Mouse (Mus musculus): ENCODE measurements at regions not wholly inside any gene's neighbourhood (a gene's known extent, or its start where the extent isn't known, plus 50 kb on each side); places are given as distances from the start of the nearest gene placed in this dataset.
A peak's percentile ranks its signal among the peaks of the same experiment; 100 is the strongest.

DNA sequence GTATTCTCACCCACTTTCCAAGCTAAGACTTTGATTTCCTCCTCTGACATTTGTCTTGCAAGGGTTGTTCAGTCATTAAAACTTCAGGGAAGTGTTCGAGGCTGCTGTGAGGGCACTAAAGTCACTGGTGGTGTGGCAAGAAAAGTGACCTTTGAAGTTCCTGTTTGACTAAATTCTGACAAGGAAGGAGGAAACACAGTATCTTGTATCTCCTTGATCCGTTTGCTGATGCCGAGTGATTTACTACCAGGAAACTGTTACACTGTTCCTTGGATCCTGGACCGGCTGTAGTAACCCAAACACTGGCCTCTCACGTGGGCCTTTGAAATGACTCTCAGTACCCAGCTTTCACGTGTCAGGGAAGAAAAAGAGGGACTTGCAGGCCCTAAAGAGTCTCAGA, 53.5 kb upstream of the Ralgapa2 start:
- ATAC-seq, result no peak

DNA sequence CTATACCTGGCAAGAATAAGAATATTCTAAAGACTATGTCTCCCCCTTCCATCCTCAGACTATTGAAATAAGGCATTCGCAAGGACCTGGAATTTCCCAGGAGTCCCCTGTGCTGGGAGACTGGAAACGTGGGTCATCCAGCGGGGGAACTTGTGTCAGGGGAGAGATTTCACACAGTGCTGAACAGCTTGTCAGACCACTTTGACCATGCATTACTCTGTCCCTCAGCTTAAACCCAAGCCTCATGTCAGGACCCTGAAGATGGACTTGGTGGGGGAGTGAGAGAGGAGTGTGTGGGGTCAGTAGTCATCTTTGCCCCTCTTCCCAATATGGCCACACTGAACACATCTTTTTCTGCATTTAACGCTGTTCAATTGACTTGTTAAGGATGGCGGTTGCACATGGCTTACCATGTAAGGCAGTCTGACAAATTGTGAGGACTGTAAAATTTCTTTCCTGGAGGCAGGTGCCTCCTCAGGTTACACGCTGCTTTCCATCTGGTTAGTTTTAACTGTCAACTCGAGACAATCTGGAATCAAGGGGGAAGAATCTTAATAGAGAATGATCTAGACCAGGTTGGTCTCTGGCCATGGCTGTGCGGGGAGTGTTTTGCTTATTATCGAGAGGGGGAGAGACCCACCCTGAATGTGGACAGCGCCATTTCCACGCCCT, 56.2 kb upstream of the Ralgapa2 start:
- ATAC-seq, result no peak

- no peak for ATAC-seq
These were observed 58.9 kb upstream of the Ralgapa2 start for GRCm38 (mm10) chr2:146571036-146571435.

GRCm38 (mm10) chr2:146571857-146572256, 59.7 kb upstream of the Ralgapa2 start:
- ATAC-seq, result no peak

DNA sequence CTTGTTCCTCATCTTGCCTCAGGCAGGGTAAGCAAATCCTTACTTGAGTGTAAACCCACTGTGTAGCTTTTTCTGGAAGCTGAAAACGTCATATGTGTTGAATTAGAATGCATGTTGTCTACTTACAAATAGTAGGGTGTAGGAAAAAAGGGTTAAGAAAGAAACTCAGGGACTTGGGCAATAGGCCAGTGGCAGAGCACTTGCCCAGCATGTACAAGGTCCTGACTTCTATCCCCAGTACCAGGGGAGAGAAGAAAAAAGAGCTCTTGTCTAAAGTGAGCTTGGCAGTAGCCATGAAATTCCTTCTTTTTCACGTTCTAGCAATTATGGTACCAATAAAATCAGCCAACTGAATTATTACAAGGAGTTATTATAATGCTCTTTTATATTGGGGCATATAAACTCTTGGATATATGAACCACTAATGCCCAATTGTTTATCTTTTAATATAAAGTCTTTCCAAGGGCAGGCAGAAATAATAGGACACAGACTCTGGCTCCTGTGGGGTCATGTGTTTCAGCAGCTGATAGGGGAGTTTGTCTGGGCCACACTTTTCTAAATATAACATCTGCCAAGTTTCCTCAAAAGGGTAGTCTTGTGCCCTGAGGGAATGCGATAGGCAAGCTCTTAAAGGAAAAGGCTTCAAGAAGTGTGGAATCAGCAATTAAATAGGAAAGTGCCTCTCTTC, 63.6 kb upstream of the Ralgapa2 start:
- no peak for ATAC-seq

- ATAC-seq, result no peak
These were observed 64.3 kb upstream of the Ralgapa2 start for GRCm38 (mm10) chr2:146576298-146576905.

GRCm38 (mm10) chr2:146577096-146577495, 65.0 kb upstream of the Ralgapa2 start:
- ATAC-seq, result no peak

DNA sequence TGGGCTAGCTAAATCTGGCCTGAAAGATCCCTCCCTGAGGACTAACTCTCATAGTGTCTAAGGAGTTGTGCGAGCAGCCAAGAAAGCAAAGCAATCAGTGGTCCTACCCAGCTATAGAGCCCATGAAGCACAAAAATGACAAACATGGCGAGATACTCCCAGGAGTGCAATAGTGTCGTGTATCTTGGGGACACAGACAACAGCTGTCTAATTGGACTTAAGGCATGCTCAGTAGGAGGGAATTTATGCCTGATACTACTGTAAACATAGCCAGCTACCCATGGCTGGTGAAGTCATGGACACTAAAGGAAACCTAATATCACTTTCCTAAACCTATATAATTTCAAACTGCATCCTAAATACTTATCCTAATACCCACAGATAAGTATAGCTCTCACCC, 69.1 kb upstream of the Ralgapa2 start:
- ATAC-seq, result no peak

GRCm38 (mm10) chr2:146583807-146584388, 71.8 kb upstream of the Ralgapa2 start:
- ATAC-seq, result no peak

GRCm38 (mm10) chr2:146586381-146586780, 74.2 kb upstream of the Ralgapa2 start:
- ATAC-seq, result no peak

DNA sequence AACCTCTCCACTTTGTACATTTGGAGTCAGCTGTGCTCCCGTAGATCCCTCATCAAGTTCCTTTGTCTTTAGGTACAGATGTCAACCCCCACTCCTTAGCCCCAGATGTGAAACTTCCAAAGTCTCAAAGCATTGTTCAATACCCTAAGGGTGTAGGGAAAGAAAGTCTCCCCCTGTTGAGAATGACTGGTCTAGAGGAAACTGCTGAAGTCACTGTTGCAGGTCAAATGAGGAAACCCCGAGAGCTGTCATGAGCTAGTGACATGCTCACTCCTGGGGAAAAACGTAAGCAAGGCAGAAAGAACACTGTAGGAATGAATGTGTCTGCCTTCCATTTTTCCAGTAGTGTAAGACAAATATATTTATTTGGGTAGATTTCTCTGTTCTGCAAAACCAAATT, 74.8 kb upstream of the Ralgapa2 start:
- ATAC-seq, result no peak

- ATAC-seq, result no peak
These were observed 77.7 kb upstream of the Ralgapa2 start for GRCm38 (mm10) chr2:146589860-146590259.

DNA sequence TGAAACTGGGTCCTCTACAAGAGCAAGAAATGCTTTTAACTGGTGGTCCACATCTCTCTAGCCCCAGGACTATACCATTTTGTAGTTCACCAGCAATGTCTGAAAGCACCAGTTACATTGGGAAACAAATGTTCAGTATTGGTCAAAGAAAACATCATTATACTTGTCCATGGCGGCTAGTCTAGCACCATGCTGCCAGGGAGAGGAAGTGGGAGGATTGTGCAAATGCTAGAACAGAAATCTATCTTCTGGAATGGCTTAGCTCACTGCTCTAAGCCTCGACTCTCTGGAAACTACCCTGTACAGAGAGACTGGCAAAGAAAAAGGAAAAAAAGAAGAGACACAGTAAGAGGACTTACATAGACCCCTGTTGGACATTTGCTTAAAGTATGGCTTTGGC, 81.1 kb upstream of the Ralgapa2 start:
- no peak for ATAC-seq

DNA sequence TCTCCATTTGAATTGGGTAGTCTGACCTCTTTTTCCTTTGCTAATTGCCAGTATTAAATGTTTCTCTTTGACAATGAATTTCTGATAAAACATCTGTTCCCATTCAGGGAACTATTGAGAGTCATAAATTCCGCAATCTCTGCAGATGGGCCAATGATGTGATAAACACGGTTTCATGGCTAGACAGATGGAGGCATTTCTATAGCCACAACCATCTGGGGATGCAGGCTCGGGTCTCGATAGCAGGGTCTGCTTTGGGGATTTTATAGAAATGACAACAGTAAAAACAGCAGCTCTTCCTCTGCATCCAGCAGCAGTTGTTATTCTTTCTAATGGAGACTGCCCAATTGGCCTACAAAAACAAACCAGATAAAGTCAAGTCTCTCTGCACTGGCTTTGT, 82.1 kb upstream of the Ralgapa2 start:
- no peak for ATAC-seq

- no peak for ATAC-seq
These were observed 83.5 kb upstream of the Ralgapa2 start for GRCm38 (mm10) chr2:146595673-146596072.

DNA sequence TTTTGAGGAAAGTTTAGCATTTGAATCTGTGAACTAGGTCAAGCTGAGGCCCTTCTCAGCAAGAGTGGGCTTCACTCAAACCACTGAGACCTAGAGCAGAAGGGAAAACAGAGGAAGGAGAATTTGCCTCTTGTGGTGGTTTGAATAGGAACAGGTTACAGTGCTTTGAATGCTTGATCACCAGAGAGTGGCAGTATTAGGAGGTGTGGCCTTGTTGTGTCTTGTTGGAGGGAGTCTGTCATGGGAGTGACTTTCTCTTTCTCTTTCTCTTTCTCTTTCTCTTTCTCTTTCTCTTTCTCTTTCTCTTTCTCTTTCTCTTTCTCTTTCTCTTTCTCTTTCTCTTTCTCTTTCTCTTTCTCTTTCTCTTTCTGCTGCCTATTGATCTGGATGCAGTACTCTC, 94.0 kb upstream of the Ralgapa2 start:
- peak; percentile 48 for ATAC-seq

GRCm38 (mm10) chr2:146610896-146611295, 98.8 kb upstream of the Ralgapa2 start:
- ATAC-seq, result no peak

DNA sequence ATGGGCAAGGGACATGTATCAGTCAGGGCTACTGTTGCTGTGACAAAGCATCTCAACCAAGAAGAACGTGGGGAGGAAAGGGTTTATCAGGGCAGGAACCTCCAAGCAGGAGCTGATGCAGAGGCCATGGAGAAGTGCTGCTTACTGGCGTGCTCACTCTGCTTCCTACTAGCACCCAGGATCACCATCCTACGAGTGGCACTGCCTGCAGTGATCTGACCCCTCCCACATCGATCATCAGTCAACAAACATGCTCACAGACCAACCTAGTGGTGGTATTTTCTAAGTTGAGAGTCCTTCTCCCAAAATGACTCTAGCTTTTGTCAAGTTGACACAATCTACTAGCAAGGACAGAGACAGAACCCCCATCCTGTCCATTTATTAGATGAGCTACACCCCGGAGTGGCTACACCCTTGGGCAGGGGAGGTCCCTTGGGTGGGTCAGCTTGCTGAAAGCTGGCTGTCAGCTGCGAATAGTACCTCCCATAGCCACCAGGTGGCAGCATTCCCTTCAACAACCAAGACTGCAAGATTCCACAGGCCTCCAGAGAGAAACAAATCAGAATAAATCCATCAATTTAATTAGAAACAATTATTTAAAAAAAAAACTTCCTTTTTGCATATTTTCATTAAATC, 99.9 kb upstream of the Ralgapa2 start:
- peak; percentile 61 for ATAC-seq

DNA sequence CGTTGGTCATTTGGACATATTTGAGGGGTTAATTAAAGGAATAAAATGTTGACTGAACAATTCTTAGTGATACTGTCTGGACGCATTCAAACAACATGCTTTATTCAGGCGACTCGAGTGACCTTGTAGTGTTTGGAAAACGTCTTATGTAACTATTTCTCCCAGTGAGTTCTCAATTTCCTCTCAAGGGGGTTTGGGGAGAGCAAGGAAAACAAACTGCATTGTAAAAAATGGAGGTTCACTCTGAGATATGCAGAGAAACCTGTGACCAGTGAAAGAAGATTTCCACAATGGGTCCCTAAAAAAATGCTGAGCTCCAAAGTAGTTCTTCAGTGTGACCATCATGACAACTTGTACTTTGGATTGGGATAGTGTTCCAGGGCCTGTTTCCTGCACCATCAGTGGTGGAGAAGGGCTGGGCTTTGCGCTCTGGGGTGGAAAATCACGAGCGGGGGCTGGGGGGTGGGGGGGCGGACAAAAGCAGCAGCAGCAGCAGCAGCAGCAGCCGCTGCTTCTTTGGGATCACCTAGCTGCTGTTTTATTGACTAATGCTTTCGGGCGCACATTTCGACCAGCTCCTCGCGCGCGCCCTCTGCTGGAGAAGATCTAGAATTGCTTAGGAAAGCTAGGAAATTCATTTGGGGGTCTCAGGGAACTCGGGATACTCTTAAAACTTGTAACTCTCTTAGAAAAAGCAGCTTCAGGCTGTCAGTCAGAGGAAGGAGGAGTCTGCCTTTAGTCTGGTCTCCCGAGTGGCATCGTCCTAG, 100.6 kb upstream of the Ralgapa2 start:
- no peak for ATAC-seq

DNA sequence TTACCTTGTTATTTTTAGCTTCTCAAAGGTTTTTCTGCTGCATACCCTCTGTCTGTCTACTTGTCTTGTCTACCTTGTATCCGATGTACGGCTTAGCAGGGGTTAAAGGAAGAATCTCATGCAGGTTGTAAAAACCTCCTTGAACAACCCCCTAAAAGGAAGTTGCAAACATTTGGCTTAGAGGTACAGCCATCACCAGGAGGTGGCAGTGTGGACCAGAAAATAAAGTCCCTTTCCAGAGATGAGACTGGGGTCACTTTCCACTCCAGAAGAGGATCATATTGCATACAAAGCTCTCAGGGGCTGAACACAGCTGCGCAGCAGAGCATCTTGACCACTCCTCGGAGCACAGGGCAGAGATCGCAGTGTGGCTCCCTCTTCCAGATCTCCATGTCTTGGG, 109.0 kb upstream of the Ralgapa2 start:
- ATAC-seq, result peak; percentile 52

GRCm38 (mm10) chr2:146623052-146623451, 110.9 kb upstream of the Ralgapa2 start:
- ATAC-seq, result no peak

GRCm38 (mm10) chr2:146624207-146624606, 112.1 kb upstream of the Ralgapa2 start:
- ATAC-seq, result no peak
